Mouse (Mus musculus) thymus, postnatal 25 days (tissue): ENCODE results near the gene Cbl.

Source experiments
- DNase-seq: peaks from one replicate; pipeline ENCODE4 v3.0.0; 2022

The Cbl gene

DNA sequence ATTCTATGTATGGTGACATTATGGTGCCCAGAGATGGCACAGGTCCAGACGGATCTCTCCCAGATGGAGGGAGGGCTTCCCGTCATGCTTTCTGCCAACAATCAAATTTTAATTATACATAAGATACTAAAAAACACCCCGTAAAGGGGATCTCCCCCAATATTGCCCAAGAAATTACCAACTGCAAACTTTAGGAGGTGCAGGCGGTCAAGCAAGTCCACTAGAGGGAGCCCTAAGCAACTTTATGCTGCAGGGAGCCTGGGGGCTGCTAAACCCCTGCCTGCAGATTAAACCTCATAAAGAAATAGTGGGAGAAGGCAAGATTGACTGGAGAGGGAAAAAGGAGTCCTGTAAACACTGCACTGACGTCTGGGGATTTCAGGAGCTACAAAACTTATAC, 5.6 kb upstream of the Cbl start:
- peak; percentile 86 for DNase-seq

DNA sequence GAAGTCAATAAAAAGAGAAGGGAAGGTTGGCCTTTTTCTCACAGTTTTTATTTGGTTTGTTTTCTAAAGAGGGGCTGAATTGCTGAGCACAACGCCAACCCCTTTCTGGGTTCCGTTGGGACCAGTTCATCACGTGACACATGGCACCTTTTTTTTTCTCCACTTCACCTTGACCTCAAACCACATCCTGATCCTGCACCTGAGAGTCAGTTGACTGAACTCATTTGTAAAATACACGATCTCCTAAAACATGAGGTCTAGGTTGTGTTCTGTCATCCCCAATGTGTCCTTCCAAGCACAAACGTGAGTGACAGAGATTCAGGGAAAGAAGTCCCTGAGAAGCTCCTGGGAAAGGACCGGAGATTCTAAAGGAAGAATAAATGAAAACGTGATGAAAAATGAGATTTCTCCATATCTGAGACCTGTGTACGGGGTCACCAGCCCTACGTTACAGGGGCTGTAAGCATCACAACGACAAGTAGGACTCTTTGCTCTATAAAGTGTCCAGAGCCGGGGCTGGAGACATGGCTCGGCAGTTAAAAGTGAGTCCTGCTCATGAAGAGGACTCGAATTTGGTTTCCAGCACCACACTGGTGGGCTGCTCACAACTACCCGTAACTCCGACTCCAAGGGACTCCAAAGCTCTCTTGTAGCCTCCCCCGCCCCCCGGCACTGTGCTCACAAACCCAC, 4.8 kb upstream of the Cbl start:
- DNase-seq: peak; percentile 78

- peak; percentile 53 for DNase-seq
Observed at GRCm38 (mm10) chr9:44237128-44237527, 3.3 kb upstream of the Cbl start.

- peak; percentile 47 for DNase-seq
Observed at GRCm38 (mm10) chr9:44236601-44237000, 2.8 kb upstream of the Cbl start.

DNA sequence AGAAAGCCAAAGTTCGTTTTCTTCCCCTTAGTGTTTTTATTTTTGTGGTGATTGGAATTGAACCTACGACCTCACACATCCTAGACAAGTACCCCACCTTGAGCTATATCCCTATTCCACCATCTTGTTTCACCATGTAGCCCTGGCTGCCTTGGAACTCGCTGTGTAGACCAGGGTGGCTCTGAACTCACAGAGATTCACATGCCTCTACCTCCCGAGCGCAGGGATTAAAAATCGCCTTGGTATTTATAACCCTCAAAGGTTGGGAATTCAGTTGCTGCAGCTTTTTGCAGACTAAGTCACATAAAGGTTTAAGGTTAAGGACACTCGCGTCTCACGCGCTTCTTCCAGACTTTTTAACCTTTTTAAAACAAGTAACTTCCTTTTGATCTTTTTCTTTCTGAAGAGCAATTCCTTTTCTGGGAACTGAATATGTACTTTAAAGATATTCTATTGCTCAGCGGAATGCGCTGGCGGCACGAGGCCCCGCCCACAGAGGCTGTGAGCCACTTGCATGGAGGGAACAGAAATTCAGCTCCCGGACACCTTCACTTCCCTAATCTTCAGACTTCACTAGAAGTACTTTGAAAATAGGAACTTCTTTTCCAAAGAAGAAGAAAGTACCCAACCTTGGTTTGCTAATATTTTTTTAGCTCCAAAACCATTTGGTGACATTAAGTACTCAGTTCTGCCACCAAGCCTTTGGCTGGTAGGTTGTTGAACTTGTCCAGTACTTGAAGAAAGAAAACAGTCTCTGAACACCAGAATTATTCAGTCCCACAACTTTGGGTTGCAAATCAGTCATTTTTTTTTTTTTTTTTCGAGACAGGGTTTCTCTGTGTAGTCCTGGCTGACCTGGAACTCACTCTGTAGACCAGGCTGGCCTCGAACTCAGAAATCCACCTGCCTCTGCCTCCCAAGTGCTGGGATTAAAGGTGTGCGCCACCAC, 904 bp upstream of the Cbl start:
- peak; percentile 77 for DNase-seq

DNA sequence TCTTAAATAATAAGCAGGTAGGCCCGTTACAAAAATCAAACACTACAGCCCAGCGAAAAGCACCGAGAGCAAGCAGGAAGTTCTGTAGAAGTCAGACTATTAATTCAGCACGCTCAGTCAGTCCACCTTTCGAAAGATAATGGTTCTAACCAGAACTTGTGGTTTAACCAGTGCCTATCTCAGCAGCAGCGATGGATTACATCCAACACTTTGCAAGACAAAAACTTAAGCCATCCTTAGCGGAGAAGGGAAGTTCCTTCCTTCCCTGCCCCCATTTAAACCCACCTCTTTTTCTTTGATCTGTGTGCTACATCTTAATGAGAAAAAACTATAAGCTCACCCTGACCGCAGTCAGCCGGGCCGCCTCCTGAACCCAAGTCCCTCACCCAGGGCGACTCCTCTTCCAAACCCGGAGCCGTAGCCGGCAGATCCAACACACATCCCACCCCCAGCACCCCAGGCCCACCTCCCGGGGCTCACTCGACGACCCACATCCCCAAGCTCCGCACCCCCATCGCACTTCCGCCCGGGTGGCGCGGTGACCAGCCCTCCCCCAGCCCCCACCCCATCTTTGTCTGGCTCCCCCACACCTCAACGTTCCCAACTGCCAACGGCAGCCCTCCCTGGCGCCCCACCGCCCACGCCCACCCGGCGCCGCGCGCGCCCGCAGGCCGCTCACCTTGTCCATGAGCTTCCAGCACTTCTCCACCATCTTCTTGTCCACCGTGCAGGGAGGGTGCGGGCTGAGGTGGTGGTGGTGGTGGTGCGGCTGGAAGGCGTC, 638 bp downstream of the Cbl start:
- peak; percentile 78 for DNase-seq

DNA sequence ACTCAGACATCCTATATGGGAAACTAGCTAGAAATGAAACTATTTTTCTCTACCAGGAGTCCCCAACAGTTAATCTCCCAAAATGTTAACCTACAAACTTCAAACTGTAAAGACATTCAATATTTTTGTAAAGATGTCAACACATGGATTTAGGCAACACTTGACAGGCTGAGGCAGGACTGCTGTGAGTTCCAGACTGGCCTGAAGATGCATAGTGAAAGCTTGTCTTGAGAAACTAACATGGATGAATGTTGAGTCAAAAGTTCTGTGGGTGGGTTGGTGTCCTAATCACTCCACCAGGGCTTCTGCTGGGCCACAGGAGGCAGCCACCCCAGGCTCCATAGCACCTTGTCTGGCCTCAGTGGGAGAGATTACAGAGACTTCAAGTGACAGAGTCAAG, 2.2 kb downstream of the Cbl start:
- DNase-seq: no peak

DNA sequence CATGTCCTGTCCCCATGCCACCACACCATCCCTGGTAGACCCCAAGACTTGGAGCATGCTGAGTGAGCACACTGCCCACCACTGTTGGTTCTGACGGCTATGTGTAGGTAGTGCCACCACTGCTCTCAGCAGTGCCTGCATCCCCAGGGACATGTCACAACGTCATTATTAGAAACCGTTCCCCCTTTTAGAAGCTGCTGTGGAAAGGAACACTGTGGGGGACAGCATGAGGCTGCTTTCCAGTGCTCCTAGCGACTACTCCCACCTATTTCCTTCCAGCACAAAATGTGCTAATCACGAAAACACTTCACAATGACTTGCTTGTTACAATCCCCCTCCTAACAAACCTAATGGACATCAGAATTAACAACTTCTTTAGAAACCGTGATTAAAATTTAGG, 7.9 kb downstream of the Cbl start:
- no peak for DNase-seq

GRCm38 (mm10) chr9:44213538-44213937, 20.3 kb downstream of the Cbl start:
- no peak for DNase-seq

- no peak for DNase-seq
Observed at GRCm38 (mm10) chr9:44212406-44212805, 21.4 kb downstream of the Cbl start.

GRCm38 (mm10) chr9:44209416-44209815, 24.4 kb downstream of the Cbl start:
- DNase-seq: no peak

DNA sequence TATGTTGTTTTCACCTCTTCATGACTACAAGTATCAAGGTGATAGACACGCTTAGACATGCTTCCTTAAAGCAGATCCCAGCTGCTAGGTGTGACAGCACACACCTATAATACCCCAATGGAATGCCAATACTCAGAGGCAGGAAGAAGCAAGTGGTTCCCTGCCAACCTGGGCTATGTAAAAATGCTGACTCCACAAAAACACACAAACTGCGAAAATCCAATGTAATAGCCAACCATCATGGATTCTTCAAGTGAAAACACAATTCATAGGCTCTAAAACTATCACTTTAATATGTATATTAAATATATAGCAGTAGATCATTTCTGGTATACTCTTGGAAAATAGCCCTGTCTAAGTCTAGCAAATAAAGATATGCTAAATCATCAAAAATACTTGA, 26.0 kb downstream of the Cbl start:
- DNase-seq: no peak

DNA sequence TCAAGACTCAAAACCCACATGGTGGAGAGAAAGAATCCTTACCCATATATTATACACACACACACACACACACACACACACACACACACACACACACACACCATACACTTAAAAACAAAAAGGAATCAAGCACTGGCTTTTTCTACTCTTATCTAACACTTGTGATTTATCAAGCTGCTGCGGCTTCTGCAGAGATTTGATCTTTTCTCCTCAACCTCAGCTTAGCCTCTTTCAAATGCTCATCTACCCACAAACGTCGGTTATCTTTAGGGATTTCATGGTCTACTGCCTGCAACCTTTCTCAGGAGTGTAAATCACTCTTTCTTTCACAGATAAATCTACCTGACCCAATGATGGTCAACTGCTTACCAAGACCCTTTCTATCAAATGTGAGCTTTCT, 33.4 kb downstream of the Cbl start:
- no peak for DNase-seq

- no peak for DNase-seq
Observed at GRCm38 (mm10) chr9:44199580-44199979, 34.3 kb downstream of the Cbl start.

- DNase-seq: no peak
Observed at GRCm38 (mm10) chr9:44199166-44199565, 34.7 kb downstream of the Cbl start.

DNA sequence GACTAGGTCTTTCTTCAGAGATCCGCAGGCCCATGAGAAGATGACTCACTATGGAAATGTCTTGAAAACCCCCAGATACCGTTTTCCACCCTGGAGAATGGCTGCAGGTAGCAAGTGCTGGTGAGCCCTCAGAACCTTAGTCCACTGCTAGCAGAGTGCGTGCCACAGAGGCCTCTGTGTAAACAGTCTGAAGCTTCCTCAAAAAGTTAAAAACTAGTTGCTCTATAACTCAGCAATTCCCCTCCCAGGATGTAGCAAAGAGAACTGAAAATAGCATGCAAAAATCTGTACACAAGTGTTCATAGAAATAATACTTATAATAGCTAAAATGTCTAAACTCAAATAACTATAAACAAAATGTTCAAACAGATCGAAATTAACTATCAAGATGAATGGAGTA, 37.5 kb downstream of the Cbl start:
- DNase-seq: no peak

DNA sequence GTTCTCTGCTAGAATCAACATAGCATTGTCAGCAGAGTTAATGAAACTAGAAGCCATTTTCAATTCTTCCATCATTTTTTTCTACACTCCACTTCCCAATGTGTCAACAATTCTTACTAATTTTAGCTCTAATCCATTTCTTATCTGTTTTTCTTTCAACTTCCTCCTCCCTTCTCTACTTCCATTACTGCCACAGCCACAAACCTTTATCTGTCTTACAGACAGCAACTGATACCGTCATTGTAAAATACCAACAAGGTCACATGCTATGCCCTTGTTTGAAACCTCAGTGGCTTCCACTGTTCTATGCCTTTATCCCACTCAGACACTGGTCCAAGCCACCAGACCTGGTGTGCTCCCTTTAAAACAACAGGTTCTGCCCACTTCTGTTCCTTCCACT, 39.8 kb downstream of the Cbl start:
- no peak for DNase-seq

GRCm38 (mm10) chr9:44192794-44193193, 41.1 kb downstream of the Cbl start:
- DNase-seq: no peak

- no peak for DNase-seq
Observed at GRCm38 (mm10) chr9:44192312-44192711, 41.5 kb downstream of the Cbl start.

- no peak for DNase-seq
Observed at GRCm38 (mm10) chr9:44191166-44191565, 42.7 kb downstream of the Cbl start.

DNA sequence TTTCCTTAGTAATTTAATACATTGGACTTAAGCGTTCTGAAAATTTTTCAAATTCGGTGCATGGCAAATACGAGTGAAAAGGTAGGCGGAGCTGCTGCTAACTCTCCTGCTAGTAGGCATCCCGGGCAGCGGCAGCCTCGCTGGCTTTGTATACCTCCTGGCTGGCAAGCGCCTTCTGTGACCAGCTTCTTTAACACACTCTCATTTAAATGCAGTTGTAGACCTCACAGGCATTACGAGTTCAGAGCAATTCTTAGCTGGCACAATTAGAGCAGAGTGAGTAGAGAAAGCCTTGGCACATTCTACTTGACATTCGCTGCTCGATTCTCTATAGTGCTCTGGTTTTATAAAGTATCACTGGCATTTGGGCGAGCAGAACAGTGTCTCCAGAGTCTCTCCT, 45.6 kb downstream of the Cbl start:
- no peak for DNase-seq

DNA sequence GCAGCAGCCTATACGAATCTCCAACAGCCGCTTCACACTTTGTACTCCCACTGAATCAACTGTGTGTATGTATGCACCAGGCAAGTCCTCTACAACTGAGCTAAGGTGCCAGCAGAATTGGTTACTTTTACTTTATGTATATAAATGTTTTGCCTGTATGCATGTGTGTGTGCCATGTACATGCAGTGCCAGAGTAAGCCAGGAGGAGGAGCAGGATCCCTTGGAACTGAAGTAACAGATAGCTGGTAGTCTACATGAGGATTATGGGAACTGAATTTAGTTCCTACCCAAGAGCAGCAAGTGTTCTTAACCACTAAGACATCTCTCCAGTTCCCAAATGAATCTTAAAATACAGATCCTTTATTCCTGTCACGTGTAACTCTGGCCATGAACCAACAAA, 51.6 kb downstream of the Cbl start:
- peak; percentile 71 for DNase-seq

DNA sequence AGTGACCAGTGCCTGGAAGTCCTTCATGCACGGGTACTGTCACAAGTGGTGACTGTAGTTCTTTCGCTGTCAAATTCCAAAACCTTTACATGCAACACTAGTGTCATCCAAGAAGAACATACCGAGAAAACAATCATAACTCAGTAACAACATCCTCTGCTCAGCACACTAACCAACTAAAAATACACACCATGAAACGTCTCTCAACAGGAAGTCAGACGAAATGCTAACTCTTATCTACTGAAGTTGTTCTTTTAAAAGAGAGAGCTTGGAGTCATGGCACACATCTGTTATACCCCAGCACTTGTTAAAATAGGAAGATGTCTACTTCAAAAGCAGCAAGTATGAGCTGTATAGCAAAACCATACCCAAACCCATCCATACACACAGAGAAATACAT, 52.3 kb downstream of the Cbl start:
- DNase-seq: no peak

GRCm38 (mm10) chr9:44178811-44179210, 55.0 kb downstream of the Cbl start:
- no peak for DNase-seq
